Mouse (Mus musculus) mesoderm, embryonic 11.5 days (tissue): ENCODE results near the gene Grhpr.
A peak's percentile ranks its signal among the peaks of the same experiment; 100 is the strongest.
"Not testable (repeated sequence)": the region's sequence is repeated elsewhere in the genome, so short reads cannot be mapped to it uniquely, and the experiment has no call there.

Experiments used
- DNase-seq: peaks from one replicate; pipeline ENCODE4 v3.0.0-alpha.2; 2012; ENCODE audit warnings: low read depth, low spot score

Grhpr gene

DNA sequence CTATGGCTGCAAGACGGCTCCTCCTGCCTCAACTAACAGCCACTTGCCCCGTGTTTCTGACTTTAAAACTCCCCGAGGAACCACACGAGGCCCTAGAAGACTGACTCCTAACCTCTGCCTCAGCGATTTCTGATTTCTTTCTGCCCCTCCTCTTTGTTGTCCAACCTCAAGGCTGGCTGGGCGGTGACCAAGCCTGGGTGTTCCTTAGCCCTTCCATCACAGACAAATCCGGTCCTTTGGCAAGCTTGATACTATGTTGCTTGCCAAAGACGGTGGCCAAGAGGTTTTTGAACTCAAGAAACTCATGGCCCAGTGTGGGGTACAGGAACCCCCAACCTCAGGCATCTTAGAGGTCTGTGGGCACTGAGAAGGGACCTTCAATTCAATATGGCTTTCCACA, 6.9 kb upstream of the Grhpr start:
- DNase-seq, result no peak

- no peak for DNase-seq
These were observed 5.1 kb upstream of the Grhpr start for GRCm38 (mm10) chr4:44976026-44976615.

GRCm38 (mm10) chr4:44976921-44977710, 4.1 kb upstream of the Grhpr start:
- DNase-seq, result no peak

- DNase-seq, result no peak
These were observed 3.0 kb upstream of the Grhpr start for GRCm38 (mm10) chr4:44978175-44978574.

- no peak for DNase-seq
These were observed 1.3 kb upstream of the Grhpr start for GRCm38 (mm10) chr4:44979794-44980338.

DNA sequence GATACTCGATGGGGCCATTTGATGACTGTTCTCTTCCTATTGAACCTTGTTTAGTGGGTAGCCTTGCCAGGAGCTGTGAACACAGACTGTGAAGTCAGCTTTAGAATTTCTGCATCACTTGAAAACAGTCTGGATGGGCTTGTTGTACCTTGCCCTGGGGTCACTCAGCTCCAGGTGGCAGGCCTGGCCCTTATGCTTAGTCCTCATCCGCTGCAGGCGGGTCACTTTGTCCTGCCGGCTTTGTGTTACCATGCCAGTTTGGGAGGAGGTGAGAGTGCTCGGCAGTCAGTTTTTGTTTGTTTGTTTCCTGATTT, 736 bp downstream of the Grhpr start:
- no peak for DNase-seq

DNA sequence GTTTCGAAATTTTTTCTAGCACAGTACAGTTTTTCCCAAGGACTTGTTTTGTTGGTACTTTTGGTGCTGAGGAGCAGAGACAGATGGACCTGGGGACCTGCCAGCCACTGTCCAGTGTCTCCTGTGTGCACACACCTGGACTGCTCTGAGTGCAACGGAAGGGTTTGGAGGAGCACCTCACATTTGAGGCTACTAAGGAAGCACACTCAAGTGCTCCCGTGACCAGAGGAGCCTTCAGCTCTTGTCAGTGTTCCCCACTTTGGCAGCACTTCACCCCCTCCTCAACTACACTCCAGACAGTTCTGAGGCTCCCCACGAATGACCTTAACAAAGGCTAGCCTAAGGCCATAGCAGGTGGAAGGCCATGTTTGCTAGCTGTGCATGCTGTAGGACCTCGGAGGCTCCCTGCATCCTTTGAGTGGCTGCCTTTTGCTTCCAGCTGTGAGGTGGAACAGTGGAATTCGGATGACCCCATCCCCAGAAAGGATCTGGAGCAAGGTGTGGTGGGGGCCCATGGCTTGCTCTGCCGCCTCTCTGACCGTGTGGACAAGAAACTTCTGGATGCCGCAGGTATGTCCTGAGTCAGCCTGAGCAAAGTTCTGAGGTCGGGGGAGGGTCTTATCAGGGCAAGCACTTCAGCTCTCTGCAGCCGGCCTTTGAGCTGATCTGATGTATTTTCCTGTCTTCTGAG, 1.4 kb downstream of the Grhpr start:
- DNase-seq, result no peak

GRCm38 (mm10) chr4:44983131-44983740, 2.0 kb downstream of the Grhpr start:
- DNase-seq, result no peak

- no peak for DNase-seq
These were observed 9.4 kb downstream of the Grhpr start for GRCm38 (mm10) chr4:44990560-44990959.

GRCm38 (mm10) chr4:44992330-44992729, 11.1 kb downstream of the Grhpr start:
- DNase-seq, result not testable (repeated sequence)

- DNase-seq, result not testable (repeated sequence)
These were observed 12.0 kb downstream of the Grhpr start for GRCm38 (mm10) chr4:44993179-44993578.

- no peak for DNase-seq
These were observed 12.7 kb downstream of the Grhpr start for GRCm38 (mm10) chr4:44993847-44994246.

DNA sequence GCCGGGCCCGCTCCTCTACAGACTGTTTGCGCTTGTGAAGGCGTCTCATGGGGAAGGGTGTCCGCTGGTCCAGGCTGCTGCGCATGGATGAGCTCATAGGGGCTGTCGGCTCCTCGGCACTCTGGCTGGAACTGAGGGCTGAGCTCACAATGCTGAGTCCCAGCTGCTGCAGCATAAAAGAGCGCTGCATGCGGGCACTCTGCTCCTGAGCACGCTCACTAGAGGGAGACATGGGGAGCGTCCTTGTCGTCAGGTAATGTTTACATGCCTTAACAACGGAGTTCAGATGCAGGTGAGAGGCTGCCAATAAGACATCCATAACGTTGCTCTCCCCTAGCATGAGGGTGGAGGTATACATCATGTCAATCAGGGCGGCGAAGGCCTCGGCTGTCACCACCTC, 13.6 kb downstream of the Grhpr start:
- DNase-seq, result no peak

DNA sequence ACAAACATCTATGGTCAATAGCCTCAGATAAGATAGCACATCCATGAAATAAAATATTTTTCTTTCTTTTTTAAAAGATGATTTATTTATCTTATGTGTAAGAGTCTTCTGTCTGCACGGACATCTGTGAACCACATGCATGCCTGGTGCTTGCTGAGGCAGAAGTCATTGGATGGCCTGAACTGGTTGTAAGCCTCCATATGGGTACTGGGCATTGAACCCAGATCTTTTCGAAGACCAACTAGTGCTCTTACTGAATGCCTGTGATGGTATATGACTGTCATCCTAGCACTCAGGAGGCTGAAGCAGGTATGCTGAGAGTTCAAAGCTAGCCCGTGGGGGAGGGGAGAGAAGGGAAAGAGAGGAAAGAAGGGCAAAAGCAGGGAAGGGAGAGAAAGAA, 16.9 kb downstream of the Grhpr start:
- DNase-seq, result no peak

GRCm38 (mm10) chr4:45000001-45000400, 18.8 kb downstream of the Grhpr start:
- DNase-seq, result no peak

DNA sequence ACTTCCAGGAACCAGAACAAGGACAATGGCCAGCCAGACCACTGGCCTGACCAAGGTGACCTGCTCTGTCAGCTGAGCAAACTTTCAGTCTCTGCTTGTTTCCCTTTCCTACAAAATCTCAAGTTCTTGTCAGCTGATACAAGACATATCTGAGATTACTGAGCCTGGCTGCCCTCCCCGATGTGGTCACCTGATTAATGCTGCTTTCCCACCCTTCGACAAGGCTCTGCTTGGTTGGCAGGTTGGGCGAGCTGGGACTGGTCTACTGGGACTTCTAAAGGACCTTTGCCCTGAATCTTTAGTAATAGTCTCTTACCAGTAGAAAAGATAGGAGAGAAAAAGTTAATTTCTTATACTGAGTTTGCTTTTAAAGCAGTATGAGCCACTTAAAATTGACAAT, 24.3 kb downstream of the Grhpr start:
- DNase-seq, result no peak

DNA sequence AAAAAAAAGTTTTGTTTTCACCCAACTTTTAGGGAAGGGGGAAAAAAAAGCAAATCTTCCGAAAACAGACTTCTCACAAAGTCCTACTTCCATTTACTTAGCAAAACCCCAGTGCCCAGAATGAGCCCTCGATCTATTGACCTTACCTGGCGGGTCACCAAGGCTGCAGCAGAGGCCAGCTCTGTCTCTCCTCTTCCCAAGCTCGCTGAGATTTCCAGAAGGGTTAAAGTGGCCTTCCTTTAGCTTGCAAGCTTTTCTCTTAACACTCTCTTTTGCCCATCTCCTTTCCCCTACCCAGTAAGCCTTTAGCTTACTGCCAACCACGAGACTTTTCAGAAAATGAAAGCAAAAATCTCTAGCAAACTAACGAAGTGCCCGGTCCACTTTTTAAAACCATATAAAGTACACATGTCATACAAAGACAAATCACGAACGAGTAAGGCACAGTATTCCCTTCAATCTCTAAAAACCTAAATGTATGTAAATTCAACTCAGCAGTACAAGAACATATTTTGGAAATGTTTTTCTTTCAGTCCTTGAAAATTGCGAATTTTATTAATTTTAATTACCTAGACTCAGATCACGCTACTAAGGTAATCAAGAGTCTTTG, 29.7 kb downstream of the Grhpr start:
- DNase-seq, result no peak

GRCm38 (mm10) chr4:45011581-45012104, 30.4 kb downstream of the Grhpr start:
- no peak for DNase-seq

DNA sequence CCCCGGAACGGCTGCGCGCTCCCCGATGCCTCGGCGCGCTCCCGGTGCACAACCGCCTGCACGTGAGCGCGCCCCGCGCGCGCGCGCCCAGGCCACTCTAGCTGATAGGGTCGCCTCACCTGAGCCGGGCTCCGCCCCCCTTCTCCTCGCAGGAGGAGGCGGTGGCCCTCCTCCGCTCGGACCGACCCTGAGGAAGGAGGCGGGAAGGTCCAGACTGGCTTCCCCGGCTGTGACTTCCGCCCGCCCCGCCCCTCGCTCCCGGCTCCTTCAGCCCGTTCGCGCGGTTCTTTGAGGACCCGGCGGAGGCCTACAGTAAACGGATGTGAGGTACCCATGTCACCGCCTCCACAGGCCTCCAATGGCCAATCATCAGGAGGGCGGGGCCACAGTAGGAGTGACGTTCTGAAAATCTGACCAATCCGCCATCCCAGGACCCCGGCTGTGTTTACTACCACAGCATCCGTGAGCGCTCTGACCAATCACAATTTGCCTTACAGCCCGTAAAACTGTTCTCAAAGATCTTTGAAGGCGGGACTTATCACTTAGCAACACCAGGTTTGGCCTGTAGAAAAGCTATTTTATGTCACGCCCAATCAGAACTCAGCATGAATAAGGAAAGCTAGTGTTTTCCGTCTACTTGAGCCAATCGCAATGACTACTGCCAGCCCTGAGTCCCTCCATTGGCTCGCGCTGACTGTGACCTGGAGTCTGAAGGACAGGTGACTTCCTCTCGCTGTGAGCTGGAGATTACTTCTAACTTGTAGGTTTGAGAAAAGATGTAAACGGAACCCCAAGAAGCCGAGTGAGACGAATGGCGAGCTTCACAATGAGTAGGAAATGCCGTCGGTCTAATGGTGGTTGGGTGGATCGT, 31.1 kb downstream of the Grhpr start, which contains the start of gene Zbtb5:
Gene Zbtb5, minus strand, starts transcription at position 308 of the 871 bp plus-strand sequence.
- DNase-seq, result peak; percentile 100

- no peak for DNase-seq
These were observed 31.8 kb downstream of the Grhpr start for GRCm38 (mm10) chr4:45013031-45013431.
